Mouse (Mus musculus) layer of hippocampus, postnatal 25 days (tissue): ENCODE data around the gene Retnla. TPM values are rescaled to one million over a fixed set of nuclear protein-coding genes. Genes with fewer than 3 reads are reported as not detected.

Source experiments
- DNase-seq, 2 experiments: peaks; one replicate each; pipeline ENCODE4 v3.0.0; 2022; ENCODE audit warnings: mixed read lengths in 2 of 2, low spot score in 1 of 2; ENCODE audit errors: extremely low spot score in 1 of 2
- total RNA-seq, 2 experiments: library from RNA; stranded (reverse); gene quantifications; 2 replicates each; pipeline ENCODE4 v1.2.3; 2021

Gene Retnla
- total RNA-seq, 2 experiments from 2014 or later = not detected

DNA sequence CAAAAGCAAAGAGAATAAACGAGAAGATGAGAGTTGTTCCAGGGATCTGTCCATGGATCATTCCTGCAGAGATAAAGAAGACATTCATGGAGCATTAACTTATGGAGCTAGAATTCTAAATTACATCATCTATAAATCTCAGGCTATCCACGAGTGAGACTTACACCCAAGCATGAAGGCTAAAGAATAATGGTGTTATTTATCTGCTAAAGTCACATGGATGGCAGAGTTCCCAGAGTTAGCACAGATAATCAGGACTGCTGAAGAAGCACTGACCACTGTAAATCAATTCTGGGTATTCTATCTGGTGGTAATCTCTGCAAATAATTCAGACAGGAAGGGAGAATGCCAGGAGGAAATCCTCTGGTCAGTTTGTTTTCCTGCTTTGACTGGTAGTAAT lies 48.4 kb downstream of the Retnla start:
- DNase-seq = no peak

Other genes with a start within 250 kb of the Retnla start
- gene Trat1, start 70.5 kb upstream of the Retnla start, total RNA-seq = under 1 TPM; 0.47 TPM
- not detected for gene Retnlb, start 25.7 kb upstream of the Retnla start, total RNA-seq
- gene Retnlg, start 30.1 kb downstream of the Retnla start, total RNA-seq = not detected
- gene Dzip3, start 151.6 kb downstream of the Retnla start, total RNA-seq = 10 to 100 TPM; 80.1 to 82.7 TPM
- 1 to 10 TPM; 1.6 to 2.5 TPM for gene Cip2a, start 151.6 kb downstream of the Retnla start, total RNA-seq
- gene Myh15, start 214.9 kb downstream of the Retnla start, total RNA-seq = under 1 TPM; 0.75 to 0.86 TPM